Mouse (Mus musculus) lung, adult 2 months (tissue): ENCODE data around the gene Tead3. TPM values are rescaled to one million over a fixed set of nuclear protein-coding genes. Genes with fewer than 3 reads are reported as not detected.

Experiments used
- DNase-seq: peaks from one replicate; pipeline ENCODE4 v3.0.0; 2022
- H3K4me1 ChIP-seq: fragments of 200-500 bp; 2 replicates; pipeline ENCODE4 v1.6.1; 2011; ENCODE audit warnings: low read length; ENCODE audit not compliant: control insufficient read depth, insufficient read depth
- H3K4me3 ChIP-seq: fragments of 200-500 bp; replicated peaks from 2 replicates; pipeline ENCODE3; 2011; ENCODE audit warnings: low read depth, mild to moderate bottlenecking, control low read depth, low read length; ENCODE audit errors: extremely low read depth
- CTCF ChIP-seq: fragments of 200-500 bp; IDR thresholded peaks from 2 replicates; pipeline ENCODE4 v1.5.1; 2011; ENCODE audit warnings: mild to moderate bottlenecking, low read length, control low read depth; ENCODE audit not compliant: insufficient read depth
- POLR2A ChIP-seq: fragments of 200-500 bp; IDR thresholded peaks from 2 replicates; pipeline ENCODE4 v1.6.1; 2011; ENCODE audit warnings: low read depth, mild to moderate bottlenecking, control low read depth, low read length, borderline replicate concordance; ENCODE audit errors: extremely low read depth
- WGBS: fragments of 180-500 bp; shearing (Covaris S2); methylation state at CpG from one replicate; pipeline ENCODE4 v1.1.7; 2018; 5-methylcytosine and 5-hydroxymethylcytosine counted together
- polyA plus RNA-seq: library from polyadenylated mRNA; depleted of rRNA; stranded (reverse); fragments of >200 nt; gene quantifications from 2 replicates; pipeline ENCODE4 v1.2.3, GENCODE M21; 2012; rRNA removed

Tead3 gene
- polyA plus RNA-seq, 1 experiment = 30.7 TPM

DNA sequence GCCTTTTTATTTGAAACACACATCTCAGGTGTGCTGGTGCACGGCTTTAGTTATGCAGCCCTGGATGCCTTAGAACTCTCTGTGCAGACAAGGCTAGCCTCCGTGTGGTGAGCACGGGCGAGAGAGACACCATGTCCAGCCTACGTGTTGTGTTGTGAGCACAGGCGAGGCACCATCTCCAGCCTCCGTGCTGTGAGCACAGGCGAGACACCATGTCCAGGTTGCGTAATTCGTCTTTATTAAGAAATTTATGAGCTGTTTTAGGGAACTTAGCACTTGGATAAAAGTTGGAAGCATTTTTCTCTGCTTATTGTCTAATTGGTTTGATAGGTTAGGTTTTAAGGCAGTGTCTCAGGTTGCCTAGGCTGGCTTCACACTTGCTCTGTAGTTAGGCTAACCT is 67.4 kb downstream of the Tead3 start:
- TF ChIP-seq CTCF = no peak
- no peak for TF ChIP-seq POLR2A
- peaks cover 6% of the 10 kb centered on the region for H3K4me1 ChIP-seq
- WGBS = 76% methylated on average over 10 of the region's 10 CpGs
- no peak for DNase-seq
- H3K4me3 ChIP-seq = no peak overlapping the region

DNA sequence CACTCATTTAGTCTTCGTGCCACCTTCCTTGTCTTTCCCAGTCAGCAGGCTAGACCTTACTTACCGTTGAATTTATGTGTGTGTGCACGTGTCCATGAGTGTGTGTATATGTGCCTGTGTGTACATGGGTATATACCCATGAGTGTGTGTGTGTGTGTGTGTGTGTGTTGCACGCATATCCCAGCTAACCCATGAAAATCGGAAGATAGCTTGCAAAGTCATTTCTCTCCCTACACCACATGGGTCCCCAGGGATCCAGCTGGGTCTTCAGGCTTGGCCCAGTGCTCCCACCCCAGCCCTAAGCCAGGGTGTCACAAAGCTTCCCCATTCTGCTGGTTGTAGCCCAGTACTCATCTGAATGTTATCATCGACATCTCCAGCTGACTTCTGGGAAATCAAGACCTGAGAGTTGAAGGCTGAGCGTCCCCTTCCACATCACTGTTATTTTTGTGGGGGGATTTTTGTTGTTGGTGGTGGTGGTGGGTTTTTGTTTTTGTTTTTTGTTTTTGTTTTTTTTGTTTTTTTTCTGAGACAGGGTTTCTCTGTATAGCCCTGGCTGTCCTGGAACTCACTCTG is 68.7 kb downstream of the Tead3 start:
- 81% methylated on average over 7 of the region's 7 CpGs for WGBS
- DNase-seq = no peak
- Histone ChIP-seq H3K4me3 (no peak overlapping the region), H3K4me1 (peaks cover 10% of the 10 kb centered on the region)
- TF ChIP-seq POLR2A (no peak), CTCF (no peak)

Other genes with a start within 250 kb of the Tead3 start
- gene Scube3, start 208.7 kb downstream of the Tead3 start, polyA plus RNA-seq = 3.1 and 3.6 TPM in 2 replicates
- gene Zfp523, start 173.7 kb downstream of the Tead3 start, polyA plus RNA-seq = 69.0 and 75.8 TPM in 2 replicates
- 15.2 and 22.0 TPM in 2 replicates for gene Def6, start 143.0 kb downstream of the Tead3 start, polyA plus RNA-seq
- gene Ppard, start 118.1 kb downstream of the Tead3 start, polyA plus RNA-seq = 33.3 and 41.7 TPM in 2 replicates
- 18.2 and 21.7 TPM in 2 replicates for gene Fance, start 37.3 kb downstream of the Tead3 start, polyA plus RNA-seq
- 1,664 and 1,938 TPM in 2 replicates for gene Rpl10a, start 22.3 kb downstream of the Tead3 start, polyA plus RNA-seq
- gene Tulp1, start 14.4 kb upstream of the Tead3 start, polyA plus RNA-seq = 7.0 and 7.2 TPM in 2 replicates
- gene Fkbp5, start 166.7 kb upstream of the Tead3 start, polyA plus RNA-seq = 8.8 and 14.8 TPM in 2 replicates
- gene Armc12, start 180.0 kb upstream of the Tead3 start, polyA plus RNA-seq = not detected in 2 replicates
- gene Clpsl2, start 198.6 kb upstream of the Tead3 start, polyA plus RNA-seq = not detected in 2 replicates
- 1.8 and 16.1 TPM in 2 replicates for gene Clps, start 209.9 kb upstream of the Tead3 start, polyA plus RNA-seq
- not detected in 2 replicates for gene Lhfpl5, start 224.8 kb upstream of the Tead3 start, polyA plus RNA-seq